Mouse (Mus musculus) megakaryocyte-erythroid progenitor cell, adult 5-6 weeks (primary cell): ENCODE data around the gene March4. TPM values are rescaled to one million over a fixed set of nuclear protein-coding genes. Genes with fewer than 3 reads are reported as not detected.

ENCODE experiments used
- ATAC-seq: replicated peaks from 2 replicates; pipeline ENCODE4 v1.8.0; 2016; ENCODE audit warnings: mild to moderate bottlenecking, inconsistent platforms; ENCODE audit not compliant: severe bottlenecking, poor library complexity, low FRiP score, low TSS enrichment
- total RNA-seq, 2 experiments: library from RNA; stranded (forward) in 1 of 2; stranded (reverse) in 1 of 2; fragments of 200-1000, 215-1000 nt in 1 of 2; fragments of >200 nt in 1 of 2; fragmentation: Nextera tagmentation in 1 of 2; gene quantifications; 2 replicates each; pipeline ENCODE4 v1.2.3; 2014 to 2017

The March4 gene
- total RNA-seq, 2 experiments from 2014 or later: not detected

DNA sequence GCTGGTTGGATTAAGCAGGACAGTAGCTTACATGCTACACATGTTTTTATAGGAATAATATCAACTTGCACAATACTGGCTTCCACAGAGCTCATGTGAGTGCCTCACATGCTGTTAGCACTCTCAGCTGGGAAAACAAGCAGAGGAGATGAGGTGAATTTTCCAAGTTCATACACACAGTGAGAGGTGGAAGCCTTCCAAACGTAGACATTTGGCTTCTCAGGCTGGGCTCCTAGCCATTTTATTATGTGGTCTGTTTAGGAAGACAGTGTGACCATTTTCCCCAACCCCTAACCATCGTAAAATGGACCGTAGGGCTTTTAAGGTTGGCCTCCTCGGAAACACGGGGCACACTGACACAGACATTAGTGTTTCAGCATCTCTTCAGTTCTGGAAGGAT lies 126.8 kb downstream of the March4 start:
- no peak for ATAC-seq

- no peak for ATAC-seq
Observed at GRCm38 (mm10) chr1:72406505-72407079, 130.1 kb downstream of the March4 start.

DNA sequence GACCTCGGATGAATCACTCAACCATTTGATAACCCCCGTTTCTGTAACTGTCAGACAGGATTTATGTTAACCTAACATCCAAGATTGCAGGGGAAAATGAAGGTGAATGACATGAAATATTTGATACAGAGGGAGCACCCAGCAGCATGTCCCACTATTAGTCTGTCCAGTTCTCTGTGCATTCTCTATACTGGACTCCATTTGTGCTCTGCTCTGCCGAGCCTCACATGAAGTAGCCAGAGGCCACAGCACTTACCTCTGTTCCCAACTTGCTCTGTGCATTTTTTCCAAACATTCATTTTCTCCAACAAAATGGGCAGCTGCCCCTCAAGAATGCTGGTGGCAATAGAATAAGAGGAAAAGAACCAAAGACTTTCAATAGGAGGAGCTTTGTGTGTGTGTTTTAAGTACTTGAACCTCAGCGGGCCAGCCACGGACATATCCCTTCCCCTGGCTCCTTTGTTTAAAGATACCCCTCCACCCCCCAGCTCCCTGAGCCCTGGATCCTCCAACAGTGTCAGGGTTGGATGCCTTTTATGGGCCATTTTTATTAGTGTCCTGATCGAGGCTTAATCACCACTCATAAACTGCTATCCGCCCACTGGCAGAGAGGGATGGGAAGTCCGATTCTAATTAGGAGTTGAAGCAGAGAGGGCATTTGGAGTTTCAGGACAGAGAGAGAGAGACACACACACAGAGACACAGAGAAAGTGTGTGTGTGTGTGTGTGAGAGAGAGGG lies 135.2 kb downstream of the March4 start:
- no peak for ATAC-seq

GRCm38 (mm10) chr1:72400616-72401015 lies 136.1 kb downstream of the March4 start:
- ATAC-seq: no peak

DNA sequence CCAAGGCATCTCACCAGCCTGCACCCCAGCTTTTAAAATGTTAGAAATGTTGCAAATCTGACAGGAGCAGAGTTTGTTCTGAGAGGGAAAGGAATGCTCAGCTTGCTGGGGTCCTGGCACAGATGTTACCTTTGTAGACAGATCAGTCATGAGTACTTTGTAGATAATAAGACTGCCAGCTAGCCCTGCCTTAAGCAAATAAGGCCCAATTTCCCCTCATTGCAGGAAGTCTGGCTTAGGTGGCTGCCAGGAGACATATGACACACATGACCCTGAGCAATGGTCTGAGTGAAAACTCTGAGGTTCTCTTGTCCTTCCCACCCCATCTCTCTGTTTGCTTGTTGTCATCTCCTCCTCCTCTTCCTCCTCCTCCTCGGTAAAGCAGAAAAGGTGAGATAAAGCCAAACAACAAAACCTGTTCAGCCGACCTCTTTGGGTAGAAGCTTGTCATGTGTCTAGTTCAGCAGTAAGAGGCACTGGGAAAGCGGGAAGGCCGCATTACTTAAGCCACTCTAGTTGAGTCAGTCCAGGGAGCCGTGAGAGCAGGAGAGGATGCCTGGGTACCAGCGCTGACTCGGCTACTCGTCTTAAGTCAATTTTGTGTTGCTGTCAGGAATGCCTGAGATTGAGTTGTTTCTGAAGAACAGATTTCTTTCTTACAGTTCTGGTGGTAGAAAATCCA lies 136.9 kb downstream of the March4 start:
- no peak for ATAC-seq

GRCm38 (mm10) chr1:72390420-72390819 lies 146.3 kb downstream of the March4 start:
- ATAC-seq: no peak

DNA sequence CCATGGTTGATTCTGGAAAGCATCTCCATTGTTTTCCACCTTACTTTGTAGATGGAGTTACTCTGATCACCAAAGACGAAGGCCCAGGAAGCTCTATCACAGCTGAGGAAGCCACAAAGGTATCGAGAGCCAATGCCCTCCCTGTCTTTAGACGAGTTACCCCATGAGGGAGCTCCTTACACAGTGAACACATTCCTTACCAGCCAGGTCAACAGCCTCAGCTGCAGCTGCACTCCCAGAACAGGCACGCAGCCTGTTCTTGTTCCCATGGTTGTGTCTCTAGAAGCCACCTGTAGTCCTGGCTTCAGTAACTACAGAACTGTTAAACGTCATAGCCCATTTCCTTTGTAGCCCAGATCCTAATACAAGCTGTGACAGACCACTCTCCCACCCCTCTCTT lies 153.1 kb downstream of the March4 start:
- ATAC-seq: no peak

DNA sequence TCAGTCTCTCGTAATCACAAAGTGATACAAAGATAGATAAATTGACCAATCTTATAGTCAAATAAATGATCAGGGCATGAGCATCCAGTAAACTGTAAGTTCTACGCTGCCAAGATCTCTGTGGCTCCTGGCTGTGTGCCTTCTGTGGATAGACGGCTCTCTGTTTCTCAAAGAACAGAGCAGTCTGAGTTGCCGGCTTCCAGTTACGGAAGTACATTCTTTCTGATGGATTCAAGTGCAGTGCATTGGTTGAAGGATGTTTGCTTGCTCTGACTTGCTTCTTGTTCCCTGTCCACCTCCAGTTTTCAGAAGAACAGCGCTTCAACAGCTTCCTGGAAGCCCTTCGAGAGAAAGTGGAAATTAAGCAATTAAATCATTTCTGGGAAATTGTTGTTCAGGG lies 153.7 kb downstream of the March4 start:
- no peak for ATAC-seq

DNA sequence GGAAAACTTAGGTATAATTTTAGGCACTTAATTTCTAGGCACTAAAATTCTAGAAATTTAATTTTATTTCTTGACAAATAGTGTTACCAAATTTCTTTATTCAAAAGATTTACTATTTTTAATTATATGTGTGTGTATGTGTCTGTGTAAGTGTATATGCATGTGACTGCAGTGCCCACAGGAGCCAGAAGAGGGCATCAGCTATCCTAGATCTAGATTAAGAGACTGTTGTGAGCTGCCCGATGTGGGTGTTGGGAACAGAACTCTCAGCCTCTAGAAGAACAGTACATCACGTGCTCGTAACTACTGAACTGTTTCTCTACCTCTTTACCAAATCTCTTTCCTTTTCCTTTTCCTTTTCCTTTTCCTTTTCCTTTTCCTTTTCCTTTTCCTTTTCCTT lies 156.2 kb downstream of the March4 start:
- no peak for ATAC-seq

GRCm38 (mm10) chr1:72379752-72380353 lies 156.9 kb downstream of the March4 start:
- ATAC-seq: no peak

DNA sequence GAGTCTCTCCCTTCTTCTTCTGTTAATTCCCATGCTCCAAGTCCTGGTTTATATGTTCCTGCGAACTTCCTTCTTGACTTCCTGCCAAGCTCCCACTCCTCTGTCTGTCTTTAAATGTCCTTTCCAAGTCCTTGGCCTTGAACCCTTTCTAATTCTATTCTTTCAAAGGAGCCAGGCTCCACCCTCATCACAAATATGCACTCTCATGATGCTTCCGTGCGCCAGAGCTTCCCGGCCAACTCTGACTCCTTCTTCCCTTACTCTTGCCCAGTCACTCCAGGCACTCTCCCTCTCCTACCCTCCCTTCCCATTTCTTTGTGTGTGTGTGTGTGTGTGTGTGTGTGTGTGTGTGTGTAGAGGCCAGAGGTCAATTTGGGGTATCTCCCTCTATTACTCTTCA lies 158.6 kb downstream of the March4 start:
- ATAC-seq: no peak

Other genes starting within 250 kb of the March4 start
- 39.9 and 42.5 TPM in 2 replicates for gene Xrcc5, start 229.5 kb downstream of the March4 start, total RNA-seq (2014; fragmentation: Nextera tagmentation)
- gene Xrcc5, start 229.5 kb downstream of the March4 start, total RNA-seq (2017): 72.9 and 78.9 TPM in 2 replicates
- gene Smarcal1, start 46.3 kb upstream of the March4 start, total RNA-seq (2014; fragmentation: Nextera tagmentation): 22.6 and 24.6 TPM in 2 replicates
- gene Smarcal1, start 46.3 kb upstream of the March4 start, total RNA-seq (2017): 12.6 and 21.7 TPM in 2 replicates
- gene Ankar, start 163.6 kb upstream of the March4 start, total RNA-seq (2014; fragmentation: Nextera tagmentation): not detected in 2 replicates
- gene Ankar, start 163.6 kb upstream of the March4 start, total RNA-seq (2017): not detected in 2 replicates
- gene Rpl37a, start 174.4 kb upstream of the March4 start, total RNA-seq (2014; fragmentation: Nextera tagmentation): 2,939 and 3,315 TPM in 2 replicates
- gene Rpl37a, start 174.4 kb upstream of the March4 start, total RNA-seq (2017): 499 and 554 TPM in 2 replicates